Mouse (Mus musculus): ENCODE results near the gene Tmem11. TPM values are rescaled to one million over a fixed set of nuclear protein-coding genes. Genes with fewer than 3 reads are reported as not detected.

Tmem11 gene
- polyA plus RNA-seq (2014; fragmentation: Illumina TruSeq; extraction: RNeasy Lipid Tissue Mini Kit (QIAGEN cat#74804); ENCODE audit: low read depth, low replicate concordance), result 9.5 TPM

DNA sequence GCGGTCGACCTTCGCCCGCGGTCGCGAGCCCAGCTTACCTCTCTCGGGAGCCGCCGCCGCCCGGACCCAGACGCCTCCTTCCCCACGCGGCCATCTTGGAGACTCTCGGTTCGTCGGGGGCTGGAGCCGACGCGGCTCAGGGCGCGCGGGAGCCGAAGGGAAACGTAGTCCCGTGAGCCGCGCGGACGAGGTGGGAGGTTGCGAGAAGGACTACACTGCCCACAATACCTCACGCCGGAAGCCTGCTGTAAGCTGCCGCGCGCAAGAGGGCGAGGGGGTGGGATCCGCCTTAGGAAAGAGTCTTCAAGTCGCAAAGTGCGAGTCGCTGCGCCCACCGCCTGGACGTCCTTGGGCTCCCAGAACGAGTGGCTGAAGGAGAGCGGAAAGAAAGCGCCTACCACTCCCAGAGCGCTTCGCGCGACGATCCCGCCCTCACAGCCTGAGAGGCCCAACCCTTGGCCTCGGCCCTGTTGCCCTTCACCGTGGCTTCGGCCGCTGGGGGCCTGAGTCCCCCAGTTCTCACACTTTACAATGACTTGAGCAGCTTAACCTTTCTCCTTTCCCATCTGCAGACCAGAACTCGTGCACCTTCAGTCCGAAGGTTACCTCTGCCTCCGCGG, at the start of gene Tmem11:
Tmem11 (minus strand) TSS at position 598 of the 620 bp plus-strand sequence.

DNA sequence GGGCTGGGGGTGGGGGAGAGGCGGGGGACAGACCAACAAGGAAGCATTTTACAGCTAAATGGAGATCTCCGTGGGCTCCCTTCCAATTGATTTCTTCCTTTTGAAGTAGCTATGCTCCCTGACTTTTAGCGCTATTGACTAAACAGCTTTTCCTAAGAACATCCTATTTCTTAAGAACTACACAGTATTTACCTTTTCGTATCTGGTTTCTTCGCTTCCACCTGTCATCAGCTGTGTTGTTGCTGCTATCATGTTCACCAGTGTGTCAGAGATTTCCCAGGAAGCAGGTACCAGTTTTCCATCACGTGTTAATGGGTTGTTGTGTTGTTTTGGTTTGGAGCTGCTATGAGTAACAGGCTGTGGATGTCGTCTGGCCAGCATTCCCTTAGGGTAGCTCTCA, 35.4 kb upstream of the Tmem11 start, which contains the start of gene Natd1:
Natd1 (minus strand) TSS at position 260 of the 400 bp plus-strand sequence.

DNA sequence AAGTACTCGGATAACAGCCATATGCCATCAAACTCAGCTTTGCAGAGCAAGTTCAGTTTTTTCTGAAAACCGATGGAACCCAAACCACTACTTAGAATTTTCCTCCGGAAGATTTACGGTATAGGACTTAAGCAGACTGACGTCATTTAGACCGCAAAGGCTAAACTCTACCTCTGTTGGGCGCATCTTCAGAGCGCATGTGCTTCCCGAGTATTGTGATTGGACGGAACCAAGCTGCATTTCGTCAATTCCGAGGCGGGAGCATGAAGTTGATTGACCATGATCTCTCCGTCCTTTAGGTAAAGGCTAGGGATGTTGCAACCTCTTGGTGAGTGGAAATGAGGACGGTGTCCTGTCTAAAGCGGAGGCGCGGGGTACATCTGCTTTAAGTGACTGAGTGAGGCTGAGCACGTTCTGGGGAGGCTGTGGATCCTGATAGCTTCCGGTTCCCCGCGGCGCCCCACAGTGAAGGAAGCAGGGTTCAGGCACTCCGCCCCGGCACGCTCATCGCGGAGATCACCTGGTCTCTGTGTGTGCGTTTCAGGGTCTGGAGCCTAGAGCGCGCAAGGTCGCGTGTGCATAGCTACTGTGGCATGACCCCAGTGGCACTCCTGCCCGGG, 48.5 kb downstream of the Tmem11 start, which contains the start of gene Dhrs7b:
Dhrs7b (plus strand) TSS at position 199 of the 620 bp plus-strand sequence.

Other genes with a start within 250 kb of the Tmem11 start
- 0.24 TPM for gene Llgl1, start 179.5 kb downstream of the Tmem11 start, polyA plus RNA-seq (2014; fragmentation: Illumina TruSeq; extraction: RNeasy Lipid Tissue Mini Kit (QIAGEN cat#74804); ENCODE audit: low read depth, low replicate concordance)
- 5.0 TPM for gene Flii, start 152.0 kb downstream of the Tmem11 start, polyA plus RNA-seq (2014; fragmentation: Illumina TruSeq; extraction: RNeasy Lipid Tissue Mini Kit (QIAGEN cat#74804); ENCODE audit: low read depth, low replicate concordance)
- 1.4 TPM for gene Mief2, start 150.9 kb downstream of the Tmem11 start, polyA plus RNA-seq (2014; fragmentation: Illumina TruSeq; extraction: RNeasy Lipid Tissue Mini Kit (QIAGEN cat#74804); ENCODE audit: low read depth, low replicate concordance)
- 2.3 TPM for gene Top3a, start 101.9 kb downstream of the Tmem11 start, polyA plus RNA-seq (2014; fragmentation: Illumina TruSeq; extraction: RNeasy Lipid Tissue Mini Kit (QIAGEN cat#74804); ENCODE audit: low read depth, low replicate concordance)
- 8.0 TPM for gene Smcr8, start 101.7 kb downstream of the Tmem11 start, polyA plus RNA-seq (2014; fragmentation: Illumina TruSeq; extraction: RNeasy Lipid Tissue Mini Kit (QIAGEN cat#74804); ENCODE audit: low read depth, low replicate concordance)
- 109 TPM for gene Shmt1, start 67.6 kb downstream of the Tmem11 start, polyA plus RNA-seq (2014; fragmentation: Illumina TruSeq; extraction: RNeasy Lipid Tissue Mini Kit (QIAGEN cat#74804); ENCODE audit: low read depth, low replicate concordance)
- gene Dhrs7b, start 48.6 kb downstream of the Tmem11 start, polyA plus RNA-seq (2014; fragmentation: Illumina TruSeq; extraction: RNeasy Lipid Tissue Mini Kit (QIAGEN cat#74804); ENCODE audit: low read depth, low replicate concordance), result 4.6 TPM
- 0.69 TPM for gene Natd1, start 35.5 kb upstream of the Tmem11 start, polyA plus RNA-seq (2014; fragmentation: Illumina TruSeq; extraction: RNeasy Lipid Tissue Mini Kit (QIAGEN cat#74804); ENCODE audit: low read depth, low replicate concordance)
- gene Map2k3, start 52.8 kb upstream of the Tmem11 start, polyA plus RNA-seq (2014; fragmentation: Illumina TruSeq; extraction: RNeasy Lipid Tissue Mini Kit (QIAGEN cat#74804); ENCODE audit: low read depth, low replicate concordance), result 11.7 TPM
- gene Kcnj12, start 143.3 kb upstream of the Tmem11 start, polyA plus RNA-seq (2014; fragmentation: Illumina TruSeq; extraction: RNeasy Lipid Tissue Mini Kit (QIAGEN cat#74804); ENCODE audit: low read depth, low replicate concordance), result not detected
- gene Tnfrsf13b, start 247.5 kb upstream of the Tmem11 start, polyA plus RNA-seq (2014; fragmentation: Illumina TruSeq; extraction: RNeasy Lipid Tissue Mini Kit (QIAGEN cat#74804); ENCODE audit: low read depth, low replicate concordance), result 0.40 TPM

All from liver, adult 10 weeks (tissue).